Mouse (Mus musculus) kidney, postnatal 0 days (tissue): ENCODE results near the gene Uts2r. TPM values are rescaled to one million over a fixed set of nuclear protein-coding genes. Genes with fewer than 3 reads are reported as not detected.

Experiments used
- ATAC-seq: fragments of 200-750 bp; cut with Nextera tagmentation; replicated peaks from 2 replicates; pipeline ENCODE4 v1.8.0; 2017; ENCODE audit warnings: low read depth, moderate number of reproducible peaks, moderate TSS enrichment, moderate library complexity; ENCODE audit not compliant: low FRiP score
- DNase-seq: peaks from one replicate; pipeline ENCODE4 v3.0.0-alpha.2; 2016; ENCODE audit warnings: low spot score
- H3K27ac ChIP-seq: fragments of 300-500 bp; sonication (generic); 2 replicates; pipeline ENCODE4 v1.5.1; 2014; ENCODE audit warnings: mild to moderate bottlenecking
- H3K27me3 ChIP-seq: fragments of 300-500 bp; sonication (generic); 2 replicates; pipeline ENCODE4 v1.6.1; 2014; ENCODE audit warnings: low read length, mixed read lengths; ENCODE audit not compliant: insufficient read depth
- H3K36me3 ChIP-seq: fragments of 300-500 bp; sonication (generic); 2 replicates; pipeline ENCODE4 v1.6.1; 2014; ENCODE audit warnings: low read length, mixed read lengths; ENCODE audit not compliant: insufficient read depth
- H3K4me1 ChIP-seq: fragments of 300-500 bp; sonication (generic); replicated peaks from 2 replicates; pipeline ENCODE4 v1.6.1; 2014; ENCODE audit warnings: antibody characterized with exemption, low read length, mixed read lengths; ENCODE audit not compliant: insufficient read depth
- H3K4me2 ChIP-seq: fragments of 300-500 bp; sonication (generic); 2 replicates; pipeline ENCODE4 v1.6.1; 2014; ENCODE audit warnings: mild to moderate bottlenecking, low read length, moderate library complexity, mixed read lengths
- H3K4me3 ChIP-seq: fragments of 300-500 bp; sonication (generic); replicated peaks from 2 replicates; pipeline ENCODE4 v1.5.1; 2014; ENCODE audit warnings: low read depth, low read length
- H3K9ac ChIP-seq: fragments of 300-500 bp; sonication (generic); 2 replicates; pipeline ENCODE4 v1.6.1; 2014; ENCODE audit warnings: low read depth, low read length
- H3K9me3 ChIP-seq: fragments of 300-500 bp; sonication (generic); replicated peaks from 2 replicates; pipeline ENCODE4 v1.6.1; 2016; ENCODE audit warnings: low read length, inconsistent platforms, mixed read lengths
- CTCF ChIP-seq: IDR thresholded peaks from 2 replicates; pipeline ENCODE4 v1.5.1; 2016; ENCODE audit warnings: antibody characterized with exemption, low read depth, mild to moderate bottlenecking, moderate library complexity
- WGBS: fragments of 180-500 bp; shearing (Covaris S2); extraction: QIAGEN DNeasy Blood & Tissue Kit; methylation state at CpG from one replicate; pipeline ENCODE4 v1.1.7; 2014; 5-methylcytosine and 5-hydroxymethylcytosine counted together
- polyA plus RNA-seq: library from polyadenylated mRNA; unstranded; fragments of >200 nt; fragmentation: Nextera tagmentation; extraction: Ambion mirVana; gene quantifications from 2 replicates; pipeline ENCODE4 v1.2.1, GENCODE M21; 2015

The Uts2r gene
- polyA plus RNA-seq, 1 experiment from 2014 or later, result not detected

- Histone ChIP-seq H3K9me3 (no peaks in the 10 kb centered on the region), H3K27me3 (no peaks in the 10 kb centered on the region), H3K9ac (no peak overlapping the region), H3K27ac (no peak overlapping the region), H3K4me2 (no peak overlapping the region), H3K4me3 (no peak overlapping the region), H3K4me1 (no peaks in the 10 kb centered on the region; the same call in 1 of the 2 replicates), H3K36me3 (no peaks in the 10 kb centered on the region)
- DNase-seq (peak; percentile 62), ATAC-seq (peak; percentile 50; the same call in 1 of the 2 replicates)
- TF ChIP-seq CTCF, result peak; percentile 91
- WGBS, result 56% methylated on average over 12 of the region's 12 CpGs
Observed at GRCm38 (mm10) chr11:121176285-121177270, 16.5 kb downstream of the Uts2r start.

- H3K4me2 ChIP-seq, result no peak overlapping the region
- H3K4me3 ChIP-seq, result no peak overlapping the region
- H3K4me1 ChIP-seq, result no peaks in the 10 kb centered on the region
- no peak overlapping the region for H3K9ac ChIP-seq
- H3K36me3 ChIP-seq, result no peaks in the 10 kb centered on the region
- no peaks in the 10 kb centered on the region for H3K9me3 ChIP-seq
- TF ChIP-seq CTCF, result no peak
- WGBS, result 73% methylated on average over 3 of the region's 3 CpGs
- no peak for ATAC-seq
- no peak overlapping the region for H3K27ac ChIP-seq
- H3K27me3 ChIP-seq, result no peaks in the 10 kb centered on the region
- no peak for DNase-seq
Observed at GRCm38 (mm10) chr11:121189681-121190080, 29.6 kb downstream of the Uts2r start.

- H3K4me1 ChIP-seq, result no peaks in the 10 kb centered on the region
- H3K4me3 ChIP-seq, result no peak overlapping the region
- no peak for ATAC-seq
- no peak overlapping the region for H3K27ac ChIP-seq
- no peak for DNase-seq
- H3K4me2 ChIP-seq, result no peak overlapping the region
- no peak overlapping the region for H3K9ac ChIP-seq
- peaks cover 3% of the 10 kb centered on the region; the same call in 1 of the 2 replicates for H3K36me3 ChIP-seq
- H3K9me3 ChIP-seq, result no peaks in the 10 kb centered on the region
- WGBS, result 58% methylated on average over 2 of the region's 2 CpGs
- no peaks in the 10 kb centered on the region for H3K27me3 ChIP-seq
- TF ChIP-seq CTCF, result no peak
Observed at GRCm38 (mm10) chr11:121192742-121193141, 32.7 kb downstream of the Uts2r start.

- peak; percentile 24 for DNase-seq
- H3K36me3 ChIP-seq, result peaks cover 3% of the 10 kb centered on the region; the same call in 1 of the 2 replicates
- no peaks in the 10 kb centered on the region for H3K4me1 ChIP-seq
- no peak overlapping the region for H3K27ac ChIP-seq
- ATAC-seq, result no peak
- no peaks in the 10 kb centered on the region for H3K9me3 ChIP-seq
- H3K9ac ChIP-seq, result no peak overlapping the region
- WGBS, result 42% methylated on average over 3 of the region's 3 CpGs
- no peak for TF ChIP-seq CTCF
- no peak overlapping the region for H3K4me2 ChIP-seq
- no peak overlapping the region for H3K4me3 ChIP-seq
- no peaks in the 10 kb centered on the region for H3K27me3 ChIP-seq
Observed at GRCm38 (mm10) chr11:121193415-121193814, 33.3 kb downstream of the Uts2r start.

GRCm38 (mm10) chr11:121198622-121199021 is 38.6 kb downstream of the Uts2r start:
- ATAC-seq (no peak), DNase-seq (peak; percentile 9)
- H3K4me3 ChIP-seq, result no peak overlapping the region
- no peaks in the 10 kb centered on the region for H3K27me3 ChIP-seq
- no peak overlapping the region for H3K27ac ChIP-seq
- no peaks in the 10 kb centered on the region for H3K9me3 ChIP-seq
- peaks cover 3% of the 10 kb centered on the region; the same call in 1 of the 2 replicates for H3K36me3 ChIP-seq
- no peak overlapping the region for H3K4me2 ChIP-seq
- H3K9ac ChIP-seq, result no peak overlapping the region
- TF ChIP-seq CTCF, result no peak
- WGBS, result 24% methylated on average over 2 of the region's 2 CpGs
- no peaks in the 10 kb centered on the region for H3K4me1 ChIP-seq

- peaks cover 3% of the 10 kb centered on the region; the same call in 1 of the 2 replicates for H3K36me3 ChIP-seq
- DNase-seq, result no peak
- H3K4me2 ChIP-seq, result no peak overlapping the region
- WGBS, result 82% methylated on average over 4 of the region's 4 CpGs
- no peaks in the 10 kb centered on the region for H3K9me3 ChIP-seq
- no peak for ATAC-seq
- no peak overlapping the region for H3K27ac ChIP-seq
- H3K4me1 ChIP-seq, result no peaks in the 10 kb centered on the region
- H3K27me3 ChIP-seq, result no peaks in the 10 kb centered on the region
- no peak overlapping the region for H3K4me3 ChIP-seq
- no peak overlapping the region for H3K9ac ChIP-seq
- TF ChIP-seq CTCF, result no peak
Observed at GRCm38 (mm10) chr11:121199851-121200250, 39.8 kb downstream of the Uts2r start.
